Mouse (Mus musculus): Measurements from ENCODE around the gene Ifna2. TPM values are rescaled to one million over a fixed set of nuclear protein-coding genes. Genes with fewer than 3 reads are reported as not detected.

The Ifna2 gene
- polyA plus RNA-seq, 1 experiment from 2014 or later, result not detected

GRCm38 (mm10) chr4:88697753-88698152 is 14.0 kb upstream of the Ifna2 start:
- Histone ChIP-seq H3K9ac (no peak overlapping the region), H3K4me2 (no peak overlapping the region), H3K4me3 (replicated peaks) (no peak overlapping the region), H3K9me3 (no peaks in the 10 kb centered on the region), H3K27ac (no peak overlapping the region), H3K4me1 (no peaks in the 10 kb centered on the region), H3K36me3 (replicated peaks) (no peaks in the 10 kb centered on the region), H3K27me3 (peaks cover 4% of the 10 kb centered on the region; the same call in 1 of the 2 replicates)
- ATAC-seq (ENCODE audit: low FRiP score), result no peak
- WGBS, result 86% methylated on average over 4 of the region's 4 CpGs

- H3K4me1 ChIP-seq, result no peaks in the 10 kb centered on the region
- H3K36me3 ChIP-seq (replicated peaks), result no peaks in the 10 kb centered on the region
- no peaks in the 10 kb centered on the region for H3K9me3 ChIP-seq
- no peak overlapping the region for H3K4me2 ChIP-seq
- no peak overlapping the region for H3K4me3 ChIP-seq (replicated peaks)
- 69% methylated on average over 6 of the region's 6 CpGs for WGBS
- no peak overlapping the region for H3K9ac ChIP-seq
- ATAC-seq (ENCODE audit: low FRiP score), result no peak
- peaks cover 4% of the 10 kb centered on the region; the same call in 1 of the 2 replicates for H3K27me3 ChIP-seq
- no peak overlapping the region for H3K27ac ChIP-seq
Observed at GRCm38 (mm10) chr4:88697108-88697507, 13.4 kb upstream of the Ifna2 start.

GRCm38 (mm10) chr4:88696237-88696884 is 12.6 kb upstream of the Ifna2 start:
- no peak overlapping the region for H3K27ac ChIP-seq
- ATAC-seq (ENCODE audit: low FRiP score), result peak; percentile 75; the same call in 1 of the 2 replicates
- H3K4me2 ChIP-seq, result no peak overlapping the region
- no peak overlapping the region for H3K9ac ChIP-seq
- H3K4me3 ChIP-seq (replicated peaks), result no peak overlapping the region
- no peaks in the 10 kb centered on the region for H3K4me1 ChIP-seq
- H3K27me3 ChIP-seq, result peaks cover 4% of the 10 kb centered on the region; the same call in 1 of the 2 replicates
- no peaks in the 10 kb centered on the region for H3K36me3 ChIP-seq (replicated peaks)
- no peaks in the 10 kb centered on the region for H3K9me3 ChIP-seq
- 24% methylated on average over 3 of the region's 3 CpGs for WGBS

GRCm38 (mm10) chr4:88693392-88693791 is 9.7 kb upstream of the Ifna2 start:
- Histone ChIP-seq H3K27ac (no peak overlapping the region), H3K4me3 (replicated peaks) (no peak overlapping the region), H3K27me3 (peaks cover 4% of the 10 kb centered on the region; the same call in 1 of the 2 replicates), H3K4me2 (no peak overlapping the region), H3K36me3 (replicated peaks) (no peaks in the 10 kb centered on the region), H3K9ac (no peak overlapping the region), H3K4me1 (no peaks in the 10 kb centered on the region), H3K9me3 (no peaks in the 10 kb centered on the region)
- 96% methylated on average over 2 of the region's 2 CpGs for WGBS
- ATAC-seq (ENCODE audit: low FRiP score), result no peak

GRCm38 (mm10) chr4:88692537-88692936 is 8.8 kb upstream of the Ifna2 start:
- Histone ChIP-seq H3K4me3 (replicated peaks) (no peak overlapping the region), H3K4me2 (no peak overlapping the region), H3K27me3 (peaks cover 4% of the 10 kb centered on the region; the same call in 1 of the 2 replicates), H3K36me3 (replicated peaks) (no peaks in the 10 kb centered on the region), H3K9me3 (no peaks in the 10 kb centered on the region), H3K27ac (no peak overlapping the region), H3K4me1 (no peaks in the 10 kb centered on the region), H3K9ac (no peak overlapping the region)
- WGBS, result 78% methylated on average over 1 of the region's 1 CpGs
- no peak for ATAC-seq (ENCODE audit: low FRiP score)

- Histone ChIP-seq H3K9ac (no peak within 1 kb of the TSS), H3K4me1 (no peaks in the 10 kb centered on the region), H3K9me3 (no peaks in the 10 kb centered on the region), H3K4me3 (replicated peaks) (no peak within 1 kb of the TSS), H3K27ac (no peak within 1 kb of the TSS), H3K36me3 (replicated peaks) (no peaks in the 10 kb centered on the region), H3K27me3 (peaks cover 4% of the 10 kb centered on the region; the same call in 1 of the 2 replicates), H3K4me2 (no peak within 1 kb of the TSS)
- ATAC-seq (ENCODE audit: low FRiP score), result no peak
- 83% methylated on average over 2 of the region's 2 CpGs for WGBS
Observed at GRCm38 (mm10) chr4:88691259-88691658, 7.5 kb upstream of the Ifna2 start, which contains the start of gene Ifnab. Ifnab (minus strand) TSS chr4:88691359.

- H3K27ac ChIP-seq, result no peak overlapping the region
- no peaks in the 10 kb centered on the region for H3K4me1 ChIP-seq
- no peaks in the 10 kb centered on the region for H3K27me3 ChIP-seq
- H3K4me2 ChIP-seq, result no peak overlapping the region
- no peak overlapping the region for H3K4me3 ChIP-seq (replicated peaks)
- no peak for ATAC-seq (ENCODE audit: low FRiP score)
- 79% methylated on average over 3 of the region's 3 CpGs for WGBS
- no peaks in the 10 kb centered on the region for H3K9me3 ChIP-seq
- no peak overlapping the region for H3K9ac ChIP-seq
- H3K36me3 ChIP-seq (replicated peaks), result no peaks in the 10 kb centered on the region
Observed at GRCm38 (mm10) chr4:88681353-88681752, 2.4 kb downstream of the Ifna2 start.

GRCm38 (mm10) chr4:88680362-88680761 is 3.4 kb downstream of the Ifna2 start:
- H3K9ac ChIP-seq, result no peak overlapping the region
- H3K27ac ChIP-seq, result no peak overlapping the region
- 54% methylated on average over 8 of the region's 8 CpGs for WGBS

GRCm38 (mm10) chr4:88676824-88677223 is 6.9 kb downstream of the Ifna2 start, which contains the start of gene Ifna16:
Ifna16 (minus strand) TSS chr4:88676924.
- Histone ChIP-seq H3K4me3 (replicated peaks) (no peak within 1 kb of the TSS), H3K9ac (no peak within 1 kb of the TSS), H3K27ac (no peak within 1 kb of the TSS), H3K36me3 (replicated peaks) (no peaks in the 10 kb centered on the region), H3K27me3 (no peaks in the 10 kb centered on the region), H3K9me3 (no peaks in the 10 kb centered on the region), H3K4me1 (no peaks in the 10 kb centered on the region), H3K4me2 (no peak within 1 kb of the TSS)
- ATAC-seq (ENCODE audit: low FRiP score), result no peak
- WGBS, result 86% methylated on average over 1 of the region's 1 CpGs

More at GRCm38 (mm10) chr4:88680362-88680761, 3.4 kb downstream of the Ifna2 start:
- Histone ChIP-seq H3K36me3 (replicated peaks) (no peaks in the 10 kb centered on the region), H3K27me3 (no peaks in the 10 kb centered on the region), H3K4me2 (no peak overlapping the region), H3K9me3 (no peaks in the 10 kb centered on the region), H3K4me3 (replicated peaks) (no peak overlapping the region), H3K4me1 (no peaks in the 10 kb centered on the region)
- ATAC-seq (ENCODE audit: low FRiP score), result no peak

- Histone ChIP-seq H3K4me2 (no peak overlapping the region), H3K9ac (no peak overlapping the region), H3K4me3 (replicated peaks) (no peak overlapping the region), H3K36me3 (replicated peaks) (no peaks in the 10 kb centered on the region), H3K27me3 (no peaks in the 10 kb centered on the region), H3K4me1 (no peaks in the 10 kb centered on the region), H3K9me3 (no peaks in the 10 kb centered on the region), H3K27ac (no peak overlapping the region)
- WGBS, result 30% methylated on average over 1 of the region's 1 CpGs
- ATAC-seq (ENCODE audit: low FRiP score), result no peak
Observed at GRCm38 (mm10) chr4:88655461-88655860, 28.3 kb downstream of the Ifna2 start.

GRCm38 (mm10) chr4:88653644-88654043 is 30.1 kb downstream of the Ifna2 start:
- ATAC-seq (ENCODE audit: low FRiP score), result no peak

GRCm38 (mm10) chr4:88644359-88644758 is 39.4 kb downstream of the Ifna2 start, which contains the start of gene Ifna13:
Ifna13 (minus strand) TSS chr4:88644459.
- H3K4me1 ChIP-seq, result no peaks in the 10 kb centered on the region
- H3K27ac ChIP-seq, result no peak within 1 kb of the TSS
- ATAC-seq (ENCODE audit: low FRiP score), result no peak
- H3K9me3 ChIP-seq, result no peaks in the 10 kb centered on the region
- no peak within 1 kb of the TSS for H3K9ac ChIP-seq
- H3K27me3 ChIP-seq, result no peaks in the 10 kb centered on the region
- H3K36me3 ChIP-seq (replicated peaks), result no peaks in the 10 kb centered on the region
- H3K4me2 ChIP-seq, result no peak within 1 kb of the TSS
- no peak within 1 kb of the TSS for H3K4me3 ChIP-seq (replicated peaks)
- 80% methylated on average over 2 of the region's 2 CpGs for WGBS

More at GRCm38 (mm10) chr4:88653644-88654043, 30.1 kb downstream of the Ifna2 start:
- WGBS, result 70% methylated on average over 3 of the region's 3 CpGs
- H3K9ac ChIP-seq, result no peak overlapping the region
- H3K36me3 ChIP-seq (replicated peaks), result no peaks in the 10 kb centered on the region
- H3K27ac ChIP-seq, result no peak overlapping the region
- H3K9me3 ChIP-seq, result no peaks in the 10 kb centered on the region
- no peaks in the 10 kb centered on the region for H3K27me3 ChIP-seq
- no peak overlapping the region for H3K4me3 ChIP-seq (replicated peaks)
- H3K4me1 ChIP-seq, result no peaks in the 10 kb centered on the region
- no peak overlapping the region for H3K4me2 ChIP-seq

- ATAC-seq (ENCODE audit: low FRiP score), result no peak
- no peak overlapping the region for H3K27ac ChIP-seq
Observed at GRCm38 (mm10) chr4:88642526-88642925, 41.2 kb downstream of the Ifna2 start.

More at GRCm38 (mm10) chr4:88642526-88642925, 41.2 kb downstream of the Ifna2 start:
- no peaks in the 10 kb centered on the region for H3K27me3 ChIP-seq
- no peaks in the 10 kb centered on the region for H3K36me3 ChIP-seq (replicated peaks)
- H3K9ac ChIP-seq, result no peak overlapping the region
- no peaks in the 10 kb centered on the region for H3K9me3 ChIP-seq
- 33% methylated on average over 2 of the region's 2 CpGs for WGBS
- no peak overlapping the region for H3K4me3 ChIP-seq (replicated peaks)
- no peaks in the 10 kb centered on the region for H3K4me1 ChIP-seq
- no peak overlapping the region for H3K4me2 ChIP-seq
